Mouse (Mus musculus) ES-Bruce4 (cell line): ENCODE measurements around the gene Dlgap4.

Experiments
- CTCF ChIP-seq: IDR thresholded peaks from one replicate; pipeline ENCODE4 v1.8.1; 2011; ENCODE audit warnings: low read depth, low read length
- EP300 ChIP-seq: IDR thresholded peaks from 2 replicates; pipeline ENCODE4 v1.6.1; 2011; ENCODE audit warnings: low read depth, low read length; ENCODE audit not compliant: insufficient read depth
- POLR2A ChIP-seq: IDR thresholded peaks from one replicate; pipeline ENCODE4 v1.8.1; 2011; ENCODE audit warnings: low read length; ENCODE audit not compliant: insufficient read depth

DNA sequence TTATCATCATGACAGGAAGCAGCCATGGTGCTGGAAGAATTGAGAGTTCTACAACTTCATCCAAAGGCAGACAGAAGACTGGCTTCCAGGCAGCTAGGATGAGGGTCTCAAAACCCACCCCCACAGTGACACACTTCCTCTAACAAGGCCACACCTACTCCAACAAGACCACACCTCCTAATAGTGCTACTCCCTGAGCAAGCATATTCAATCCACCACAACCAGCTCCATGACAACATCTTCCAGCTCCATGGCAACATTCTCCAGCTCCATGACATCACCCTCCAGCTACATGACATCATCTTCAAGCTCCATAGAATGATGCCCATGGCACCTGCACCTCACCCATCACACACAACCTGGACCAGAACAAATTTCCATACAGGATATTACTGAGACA lies 160.0 kb downstream of the Dlgap4 start:
- no peak for TF ChIP-seq EP300
- no peak for TF ChIP-seq POLR2A
- TF ChIP-seq CTCF: no peak
